Mouse (Mus musculus) spleen, adult 2 months (tissue): ENCODE measurements at regions not wholly inside any gene's neighbourhood (a gene's known extent, or its start where the extent isn't known, plus 50 kb on each side); places are given as distances from the start of the nearest gene placed in this dataset.

Source experiments
- CTCF ChIP-seq: fragments of 200-500 bp; IDR thresholded peaks from 2 replicates; pipeline ENCODE4 v1.5.1; 2011; ENCODE audit warnings: mild to moderate bottlenecking, inconsistent platforms; ENCODE audit not compliant: insufficient read depth, insufficient read length, insufficient replicate concordance; ENCODE audit errors: extremely low read depth
- POLR2A ChIP-seq: fragments of 200-500 bp; IDR thresholded peaks from 2 replicates; pipeline ENCODE4 v1.6.1; 2011; ENCODE audit warnings: low read depth, low read length, inconsistent platforms

- TF ChIP-seq POLR2A (no peak), CTCF (no peak)
These were observed 247.7 kb upstream of the Spred2 start for GRCm38 (mm10) chr11:19676514-19676913.
